Mouse (Mus musculus): Measurements from ENCODE around the gene Vsir. TPM values are rescaled to one million over a fixed set of nuclear protein-coding genes. Genes with fewer than 3 reads are reported as not detected.

The Vsir gene
- polyA plus RNA-seq, 1 experiment from 2014 or later: 4.3 TPM

DNA sequence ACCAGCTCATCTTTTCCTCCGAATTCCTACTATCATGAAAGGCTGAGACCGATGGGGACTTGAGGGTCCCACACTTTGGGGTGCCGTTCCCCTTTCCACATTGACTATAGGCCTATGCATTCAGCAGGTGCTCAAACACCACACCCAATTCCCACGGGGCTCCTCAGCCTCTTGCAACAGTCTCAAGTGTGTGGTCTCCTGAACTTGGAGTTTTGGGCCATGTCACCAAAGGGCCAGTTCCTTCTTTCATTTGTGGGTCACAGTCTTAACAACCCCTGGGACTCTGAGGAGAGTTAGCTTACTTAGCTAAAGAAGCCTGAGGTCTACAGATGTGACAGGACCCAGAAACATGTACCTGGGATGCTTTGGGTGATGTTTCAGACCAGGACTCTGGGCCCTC lies 30.5 kb upstream of the Vsir start:
- no peaks in the 10 kb centered on the region for H3K36me3 ChIP-seq (ENCODE audit: control insufficient read depth, insufficient read depth, low read length)
- H3K4me1 ChIP-seq (replicated peaks; ENCODE audit: control insufficient read depth, insufficient read depth): no peaks in the 10 kb centered on the region
- H3K27ac ChIP-seq (replicated peaks): no peak overlapping the region
- no peak for DNase-seq (ENCODE audit: low spot score)
- no peak overlapping the region for H3K9ac ChIP-seq (ENCODE audit: low read length)
- H3K4me3 ChIP-seq (ENCODE audit: low read depth, low read length): no peak overlapping the region
- ATAC-seq (ENCODE audit: low FRiP score, low TSS enrichment): no peak
- H3K4me2 ChIP-seq (replicated peaks; ENCODE audit: low read depth): no peak overlapping the region
- no peaks in the 10 kb centered on the region for H3K27me3 ChIP-seq (ENCODE audit: control insufficient read depth, insufficient read depth, low read length)
- TF ChIP-seq EP300 (optimal IDR thresholded peaks at IDR 0.05): no peak
- no peak for TF ChIP-seq CTCF (IDR thresholded peaks at IDR 0.05; ENCODE audit: low read depth)
- no peaks in the 10 kb centered on the region for H3K9me3 ChIP-seq (ENCODE audit: control insufficient read depth, low read length)
- WGBS: 76% methylated on average over 4 of the region's 4 CpGs

DNA sequence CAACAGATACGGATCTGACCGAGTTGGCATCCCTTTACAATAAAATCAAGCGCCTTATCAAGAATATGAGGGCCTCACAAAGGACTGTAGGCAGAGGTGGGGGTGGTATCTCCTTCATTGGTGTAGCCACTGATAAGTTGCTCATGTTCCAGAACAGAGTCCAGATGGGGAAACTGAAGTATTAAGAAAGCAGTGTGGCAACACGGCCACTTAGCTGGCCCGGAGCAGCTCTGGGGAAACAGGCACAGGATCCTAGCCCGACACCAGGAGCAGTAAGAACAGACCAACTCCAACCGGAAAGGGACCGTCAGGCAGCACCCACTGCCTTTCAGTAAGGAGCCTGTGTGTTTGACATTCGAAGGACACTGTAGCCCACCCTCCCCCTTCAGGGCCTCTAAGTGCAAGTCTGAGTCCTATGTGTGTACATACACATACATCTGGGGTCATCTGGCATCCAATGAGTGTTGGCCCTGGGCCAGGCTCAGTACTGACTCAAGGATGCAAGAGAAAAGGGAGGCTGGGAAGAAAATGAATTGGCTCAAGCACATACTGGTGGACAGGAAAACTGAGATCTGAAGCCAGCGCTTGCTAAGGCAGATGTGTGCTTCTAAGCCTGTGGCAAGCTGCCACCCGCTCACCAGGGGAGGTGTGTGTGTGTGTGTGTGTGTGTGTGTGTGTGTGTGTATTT lies 17.5 kb upstream of the Vsir start:
- no peaks in the 10 kb centered on the region for H3K27me3 ChIP-seq (ENCODE audit: control insufficient read depth, insufficient read depth, low read length)
- no peak overlapping the region for H3K9ac ChIP-seq (ENCODE audit: low read length)
- H3K9me3 ChIP-seq (ENCODE audit: control insufficient read depth, low read length): no peaks in the 10 kb centered on the region
- ATAC-seq (ENCODE audit: low FRiP score, low TSS enrichment) (peak; percentile 33; the same call in 1 of the 2 replicates), DNase-seq (ENCODE audit: low spot score) (peak; percentile 46)
- H3K4me2 ChIP-seq (replicated peaks; ENCODE audit: low read depth): no peak overlapping the region
- H3K4me3 ChIP-seq (ENCODE audit: low read depth, low read length): no peak overlapping the region
- 42% methylated on average over 11 of the region's 11 CpGs for WGBS
- TF ChIP-seq CTCF (IDR thresholded peaks at IDR 0.05; ENCODE audit: low read depth) (no peak), EP300 (optimal IDR thresholded peaks at IDR 0.05) (no peak)
- no peaks in the 10 kb centered on the region for H3K36me3 ChIP-seq (ENCODE audit: control insufficient read depth, insufficient read depth, low read length)
- H3K27ac ChIP-seq (replicated peaks): no peak overlapping the region
- no peaks in the 10 kb centered on the region; the same call in 1 of the 2 replicates for H3K4me1 ChIP-seq (replicated peaks; ENCODE audit: control insufficient read depth, insufficient read depth)

DNA sequence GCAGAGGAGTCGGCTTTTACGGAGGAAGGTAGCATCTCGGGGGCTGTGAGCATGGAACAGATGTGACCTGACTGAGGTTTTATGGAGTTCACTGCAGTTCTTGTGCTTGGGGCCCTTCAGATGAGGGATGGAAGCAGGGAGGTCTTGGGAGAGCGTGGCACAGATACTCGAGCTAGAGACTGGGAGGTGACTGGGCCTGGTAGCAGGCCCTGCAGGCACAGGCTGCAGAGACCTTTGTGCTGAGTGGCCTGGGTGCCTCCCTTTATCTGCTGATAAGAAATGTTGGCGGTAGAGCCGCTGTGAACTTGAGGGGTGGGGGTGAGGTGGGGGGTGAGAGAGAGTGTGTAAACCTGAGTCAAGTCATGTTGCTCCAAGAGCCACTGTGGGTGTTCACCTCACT lies 12.1 kb upstream of the Vsir start:
- Histone ChIP-seq H3K4me3 (ENCODE audit: low read depth, low read length) (no peak overlapping the region), H3K4me1 (replicated peaks; ENCODE audit: control insufficient read depth, insufficient read depth) (no peaks in the 10 kb centered on the region; the same call in 1 of the 2 replicates), H3K9me3 (ENCODE audit: control insufficient read depth, low read length) (no peaks in the 10 kb centered on the region), H3K27ac (replicated peaks) (no peak overlapping the region), H3K36me3 (ENCODE audit: control insufficient read depth, insufficient read depth, low read length) (no peaks in the 10 kb centered on the region), H3K4me2 (replicated peaks; ENCODE audit: low read depth) (no peak overlapping the region), H3K27me3 (ENCODE audit: control insufficient read depth, insufficient read depth, low read length) (no peaks in the 10 kb centered on the region), H3K9ac (ENCODE audit: low read length) (no peak overlapping the region)
- no peak for TF ChIP-seq EP300 (optimal IDR thresholded peaks at IDR 0.05)
- TF ChIP-seq CTCF (IDR thresholded peaks at IDR 0.05; ENCODE audit: low read depth): no peak
- 62% methylated on average over 7 of the region's 7 CpGs for WGBS
- DNase-seq (ENCODE audit: low spot score): peak; percentile 65
- peak; percentile 74 for ATAC-seq (ENCODE audit: low FRiP score, low TSS enrichment)

DNA sequence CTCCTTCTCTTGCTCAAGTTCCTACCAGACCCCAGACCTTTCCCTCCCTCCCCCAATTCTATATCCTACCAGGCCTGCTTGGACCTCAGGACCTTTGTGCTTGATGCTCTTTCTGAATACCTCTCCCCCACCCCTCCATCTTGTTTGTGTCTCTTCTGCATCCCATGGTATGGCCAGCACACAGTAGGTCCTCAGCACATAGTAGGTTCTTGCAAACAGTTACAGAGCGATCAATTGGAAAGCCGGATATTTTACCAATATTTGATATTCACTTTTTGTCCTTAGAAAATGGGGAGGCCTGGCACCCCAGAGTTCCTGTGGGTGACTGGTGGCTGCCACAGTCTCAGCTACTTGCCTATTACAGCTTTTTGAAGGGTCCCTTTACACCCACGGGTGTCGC lies 11.6 kb upstream of the Vsir start:
- no peaks in the 10 kb centered on the region for H3K4me1 ChIP-seq (replicated peaks; ENCODE audit: control insufficient read depth, insufficient read depth)
- H3K27ac ChIP-seq (replicated peaks): no peak overlapping the region
- no peak overlapping the region for H3K4me3 ChIP-seq (ENCODE audit: low read depth, low read length)
- H3K27me3 ChIP-seq (ENCODE audit: control insufficient read depth, insufficient read depth, low read length): no peaks in the 10 kb centered on the region
- H3K9me3 ChIP-seq (ENCODE audit: control insufficient read depth, low read length): no peaks in the 10 kb centered on the region
- no peaks in the 10 kb centered on the region for H3K36me3 ChIP-seq (ENCODE audit: control insufficient read depth, insufficient read depth, low read length)
- no peak overlapping the region for H3K4me2 ChIP-seq (replicated peaks; ENCODE audit: low read depth)
- ATAC-seq (ENCODE audit: low FRiP score, low TSS enrichment): no peak
- DNase-seq (ENCODE audit: low spot score): no peak
- H3K9ac ChIP-seq (ENCODE audit: low read length): no peak overlapping the region
- TF ChIP-seq CTCF (IDR thresholded peaks at IDR 0.05; ENCODE audit: low read depth) (no peak), EP300 (optimal IDR thresholded peaks at IDR 0.05) (no peak)
- WGBS: 96% methylated on average over 4 of the region's 4 CpGs

GRCm38 (mm10) chr10:60341528-60341927 lies 5.1 kb upstream of the Vsir start:
- no peaks in the 10 kb centered on the region for H3K4me1 ChIP-seq (replicated peaks; ENCODE audit: control insufficient read depth, insufficient read depth)
- H3K9me3 ChIP-seq (ENCODE audit: control insufficient read depth, low read length): no peaks in the 10 kb centered on the region
- ATAC-seq (ENCODE audit: low FRiP score, low TSS enrichment) (no peak), DNase-seq (ENCODE audit: low spot score) (no peak)
- no peaks in the 10 kb centered on the region for H3K27me3 ChIP-seq (ENCODE audit: control insufficient read depth, insufficient read depth, low read length)
- H3K9ac ChIP-seq (ENCODE audit: low read length): no peak overlapping the region
- TF ChIP-seq EP300 (optimal IDR thresholded peaks at IDR 0.05) (no peak), CTCF (IDR thresholded peaks at IDR 0.05; ENCODE audit: low read depth) (no peak)
- no peak overlapping the region for H3K4me2 ChIP-seq (replicated peaks; ENCODE audit: low read depth)
- H3K36me3 ChIP-seq (ENCODE audit: control insufficient read depth, insufficient read depth, low read length): no peaks in the 10 kb centered on the region
- H3K4me3 ChIP-seq (ENCODE audit: low read depth, low read length): no peak overlapping the region
- no peak overlapping the region for H3K27ac ChIP-seq (replicated peaks)
- whole genome bisulfite sequencing: 64% methylated on average over 9 of the region's 9 CpGs

GRCm38 (mm10) chr10:60344111-60344510 lies 2.5 kb upstream of the Vsir start:
- Histone ChIP-seq H3K4me1 (replicated peaks; ENCODE audit: control insufficient read depth, insufficient read depth) (0 out of 2 replicates have a peak, but pooled peaks cover 2% of the 10 kb centered on the region), H3K4me3 (ENCODE audit: low read depth, low read length) (no peak overlapping the region), H3K27ac (replicated peaks) (no peak overlapping the region), H3K4me2 (replicated peaks; ENCODE audit: low read depth) (no peak overlapping the region), H3K27me3 (ENCODE audit: control insufficient read depth, insufficient read depth, low read length) (no peaks in the 10 kb centered on the region), H3K9ac (ENCODE audit: low read length) (no peak overlapping the region), H3K36me3 (ENCODE audit: control insufficient read depth, insufficient read depth, low read length) (no peaks in the 10 kb centered on the region), H3K9me3 (ENCODE audit: control insufficient read depth, low read length) (no peaks in the 10 kb centered on the region)
- TF ChIP-seq EP300 (optimal IDR thresholded peaks at IDR 0.05) (no peak), CTCF (IDR thresholded peaks at IDR 0.05; ENCODE audit: low read depth) (no peak)
- DNase-seq (ENCODE audit: low spot score): no peak
- ATAC-seq (ENCODE audit: low FRiP score, low TSS enrichment): no peak
- WGBS: 78% methylated on average over 3 of the region's 3 CpGs
